Mouse (Mus musculus) left cerebral cortex, postnatal 25 days (tissue): ENCODE measurements around the gene Rnf115. TPM values are rescaled to one million over a fixed set of nuclear protein-coding genes. Genes with fewer than 3 reads are reported as not detected.

Source experiments
- DNase-seq, 2 experiments: peaks; one replicate each; pipeline ENCODE4 v3.0.0; 2022; ENCODE audit warnings: low spot score in 2 of 2, mixed read lengths in 1 of 2
- intact Hi-C: fragments of 180-260 bp; cut with DNase I; formaldehyde crosslinking; loops from one replicate; pipeline ENCODE4 v1.15.1; 2025
- total RNA-seq, 2 experiments: library from RNA; stranded (reverse); gene quantifications; 2 replicates each; pipeline ENCODE4 v1.2.3; 2021

The Rnf115 gene
- total RNA-seq, 2 experiments from 2014 or later: 68.8 to 70.2 TPM

- intact Hi-C loops: no loop called here
- DNase-seq: no peak
Measured at GRCm38 (mm10) chr3:96825261-96825660, 97.8 kb downstream of the Rnf115 start.

- intact Hi-C loops: no loop called here
- no peak for DNase-seq
Measured at GRCm38 (mm10) chr3:96828308-96828864, 100.9 kb downstream of the Rnf115 start.

GRCm38 (mm10) chr3:96828984-96829383, 101.5 kb downstream of the Rnf115 start, which contains the start of the genes Pdzk1 and Cd160:
Gene Pdzk1 (plus strand): TSS chr3:96829284.
Gene Cd160 (minus strand): TSS chr3:96829351.
- intact Hi-C loops: no loop called here

GRCm38 (mm10) chr3:96829856-96830255, 102.4 kb downstream of the Rnf115 start:
- no peak for DNase-seq
- intact Hi-C loops: no loop called here

More at GRCm38 (mm10) chr3:96828984-96829383, 101.5 kb downstream of the Rnf115 start, which contains the start of the genes Pdzk1 and Cd160:
- DNase-seq: no peak

GRCm38 (mm10) chr3:96832930-96833329, 105.5 kb downstream of the Rnf115 start:
- no peak for DNase-seq
- intact Hi-C loops: no loop called here

GRCm38 (mm10) chr3:96834587-96835348, 107.3 kb downstream of the Rnf115 start:
- intact Hi-C loops: no loop called here
- DNase-seq: no peak

- intact Hi-C loops: no loop called here
- DNase-seq: no peak
Measured at GRCm38 (mm10) chr3:96836414-96836813, 109.0 kb downstream of the Rnf115 start.

GRCm38 (mm10) chr3:96838996-96839645, 111.7 kb downstream of the Rnf115 start:
- no peak for DNase-seq
- intact Hi-C loops: no loop called here

Other genes starting within 250 kb of the Rnf115 start
- gene Hfe2, start 202.5 kb upstream of the Rnf115 start, total RNA-seq: 1 to 10 TPM in 1 of 2 experiments, under 1 TPM in 1; 0.85 to 1.4 TPM
- 10 to 100 TPM; 18.3 to 18.5 TPM for gene Txnip, start 169.7 kb upstream of the Rnf115 start, total RNA-seq
- gene Gm16253, start 150.7 kb upstream of the Rnf115 start, total RNA-seq: not detected
- gene Polr3gl, start 133.5 kb upstream of the Rnf115 start, total RNA-seq: 10 to 100 TPM; 20.7 to 21.2 TPM
- gene Ankrd34a, start 131.0 kb upstream of the Rnf115 start, total RNA-seq: 10 to 100 TPM; 73.5 to 74.2 TPM
- 10 to 100 TPM; 18.6 to 20.5 TPM for gene Lix1l, start 126.5 kb upstream of the Rnf115 start, total RNA-seq
- gene Rbm8a, start 97.7 kb upstream of the Rnf115 start, total RNA-seq: 10 to 100 TPM; 34.2 to 46.3 TPM
- gene Pex11b, start 92.3 kb upstream of the Rnf115 start, total RNA-seq: 10 to 100 TPM; 51.6 to 53.3 TPM
- gene Gm42957, start 92.2 kb upstream of the Rnf115 start, total RNA-seq: under 1 TPM; 0.28 to 0.34 TPM
- 1 to 10 TPM; 2.3 to 3.5 TPM for gene Itga10, start 82.1 kb upstream of the Rnf115 start, total RNA-seq
- 1 to 10 TPM; 6.8 to 7.0 TPM for gene Ankrd35, start 57.5 kb upstream of the Rnf115 start, total RNA-seq
- 10 to 100 TPM; 23.4 to 24.5 TPM for gene Pias3, start 31.3 kb upstream of the Rnf115 start, total RNA-seq
- 10 to 100 TPM in 1 of 2 experiments, 1 to 10 TPM in 1; 7.6 to 10.0 TPM for gene Nudt17, start 19.1 kb upstream of the Rnf115 start, total RNA-seq
- 10 to 100 TPM; 25.0 to 27.5 TPM for gene Polr3c, start within 50 bp of the Rnf115 start, total RNA-seq
- gene Pdzk1, start 101.6 kb downstream of the Rnf115 start, total RNA-seq: under 1 TPM; 0.50 to 0.53 TPM
- gene Cd160, start 101.7 kb downstream of the Rnf115 start, total RNA-seq: not detected
- gene Gja5, start 177.0 kb downstream of the Rnf115 start, total RNA-seq: 1 to 10 TPM; 1.2 to 2.3 TPM
- 10 to 100 TPM; 44.6 to 46.3 TPM for gene Gpr89, start 177.7 kb downstream of the Rnf115 start, total RNA-seq
- gene Gja8, start 198.4 kb downstream of the Rnf115 start, total RNA-seq: not detected